Mouse (Mus musculus): ENCODE data around the gene Wdr38. TPM values are rescaled to one million over a fixed set of nuclear protein-coding genes. Genes with fewer than 3 reads are reported as not detected.

The Wdr38 gene
- polyA plus RNA-seq, 1 experiment from 2014 or later: 1.3 TPM

- no peak overlapping the region for H3K4me2 ChIP-seq
- H3K27ac ChIP-seq (ENCODE audit: low read depth, low read length): no peak overlapping the region
- H3K4me1 ChIP-seq (ENCODE audit: control insufficient read depth, insufficient read depth, low read length): no peaks in the 10 kb centered on the region
- WGBS (ENCODE audit: insufficient replicate concordance): 78% methylated on average over 5 of the region's 5 CpGs
- H3K9ac ChIP-seq (ENCODE audit: low read depth, low read length): no peak overlapping the region
- ATAC-seq (replicated peaks; ENCODE audit: insufficient number of reproducible peaks, low FRiP score, low TSS enrichment): no peak
- H3K9me3 ChIP-seq (replicated peaks; ENCODE audit: control insufficient read depth, low read length): no peaks in the 10 kb centered on the region
- no peak overlapping the region for H3K4me3 ChIP-seq (ENCODE audit: low read depth, low read length)
- H3K36me3 ChIP-seq (ENCODE audit: control insufficient read depth, insufficient read depth, low read length): no peaks in the 10 kb centered on the region
- H3K27me3 ChIP-seq (ENCODE audit: control insufficient read depth, insufficient read depth, low read length): no peaks in the 10 kb centered on the region
Observed at GRCm38 (mm10) chr2:38970057-38970456, 27.2 kb upstream of the Wdr38 start.

GRCm38 (mm10) chr2:38973223-38973622 is 24.1 kb upstream of the Wdr38 start:
- Histone ChIP-seq H3K9ac (ENCODE audit: low read depth, low read length) (no peak overlapping the region), H3K4me2 (no peak overlapping the region), H3K9me3 (replicated peaks; ENCODE audit: control insufficient read depth, low read length) (no peaks in the 10 kb centered on the region), H3K27ac (ENCODE audit: low read depth, low read length) (no peak overlapping the region), H3K4me1 (ENCODE audit: control insufficient read depth, insufficient read depth, low read length) (no peaks in the 10 kb centered on the region), H3K36me3 (ENCODE audit: control insufficient read depth, insufficient read depth, low read length) (no peaks in the 10 kb centered on the region), H3K4me3 (ENCODE audit: low read depth, low read length) (no peak overlapping the region), H3K27me3 (ENCODE audit: control insufficient read depth, insufficient read depth, low read length) (no peaks in the 10 kb centered on the region)
- 29% methylated on average over 2 of the region's 2 CpGs for WGBS (ENCODE audit: insufficient replicate concordance)
- no peak for ATAC-seq (replicated peaks; ENCODE audit: insufficient number of reproducible peaks, low FRiP score, low TSS enrichment)

GRCm38 (mm10) chr2:38973701-38974100 is 23.6 kb upstream of the Wdr38 start:
- no peak overlapping the region for H3K4me2 ChIP-seq
- no peaks in the 10 kb centered on the region for H3K36me3 ChIP-seq (ENCODE audit: control insufficient read depth, insufficient read depth, low read length)
- H3K27ac ChIP-seq (ENCODE audit: low read depth, low read length): no peak overlapping the region
- 74% methylated on average over 7 of the region's 7 CpGs for WGBS (ENCODE audit: insufficient replicate concordance)
- H3K4me3 ChIP-seq (ENCODE audit: low read depth, low read length): no peak overlapping the region
- ATAC-seq (replicated peaks; ENCODE audit: insufficient number of reproducible peaks, low FRiP score, low TSS enrichment): no peak
- no peaks in the 10 kb centered on the region for H3K27me3 ChIP-seq (ENCODE audit: control insufficient read depth, insufficient read depth, low read length)
- H3K4me1 ChIP-seq (ENCODE audit: control insufficient read depth, insufficient read depth, low read length): no peaks in the 10 kb centered on the region
- no peaks in the 10 kb centered on the region for H3K9me3 ChIP-seq (replicated peaks; ENCODE audit: control insufficient read depth, low read length)
- H3K9ac ChIP-seq (ENCODE audit: low read depth, low read length): no peak overlapping the region

GRCm38 (mm10) chr2:38974171-38974570 is 23.1 kb upstream of the Wdr38 start:
- no peak for ATAC-seq (replicated peaks; ENCODE audit: insufficient number of reproducible peaks, low FRiP score, low TSS enrichment)
- Histone ChIP-seq H3K4me2 (no peak overlapping the region), H3K36me3 (ENCODE audit: control insufficient read depth, insufficient read depth, low read length) (no peaks in the 10 kb centered on the region), H3K4me3 (ENCODE audit: low read depth, low read length) (no peak overlapping the region), H3K9ac (ENCODE audit: low read depth, low read length) (no peak overlapping the region), H3K4me1 (ENCODE audit: control insufficient read depth, insufficient read depth, low read length) (no peaks in the 10 kb centered on the region), H3K9me3 (replicated peaks; ENCODE audit: control insufficient read depth, low read length) (no peaks in the 10 kb centered on the region), H3K27ac (ENCODE audit: low read depth, low read length) (no peak overlapping the region), H3K27me3 (ENCODE audit: control insufficient read depth, insufficient read depth, low read length) (no peaks in the 10 kb centered on the region)
- WGBS (ENCODE audit: insufficient replicate concordance): 25% methylated on average over 2 of the region's 2 CpGs

GRCm38 (mm10) chr2:38975181-38975580 is 22.1 kb upstream of the Wdr38 start:
- WGBS (ENCODE audit: insufficient replicate concordance): 68% methylated on average over 3 of the region's 3 CpGs
- H3K27me3 ChIP-seq (ENCODE audit: control insufficient read depth, insufficient read depth, low read length): no peaks in the 10 kb centered on the region
- H3K9ac ChIP-seq (ENCODE audit: low read depth, low read length): no peak overlapping the region
- H3K4me1 ChIP-seq (ENCODE audit: control insufficient read depth, insufficient read depth, low read length): no peaks in the 10 kb centered on the region
- no peak overlapping the region for H3K4me2 ChIP-seq
- no peaks in the 10 kb centered on the region for H3K36me3 ChIP-seq (ENCODE audit: control insufficient read depth, insufficient read depth, low read length)
- H3K27ac ChIP-seq (ENCODE audit: low read depth, low read length): no peak overlapping the region
- H3K9me3 ChIP-seq (replicated peaks; ENCODE audit: control insufficient read depth, low read length): no peaks in the 10 kb centered on the region
- H3K4me3 ChIP-seq (ENCODE audit: low read depth, low read length): no peak overlapping the region
- no peak for ATAC-seq (replicated peaks; ENCODE audit: insufficient number of reproducible peaks, low FRiP score, low TSS enrichment)

GRCm38 (mm10) chr2:38975941-38976805 is 21.1 kb upstream of the Wdr38 start:
- H3K27me3 ChIP-seq (ENCODE audit: control insufficient read depth, insufficient read depth, low read length): no peaks in the 10 kb centered on the region
- no peaks in the 10 kb centered on the region for H3K9me3 ChIP-seq (replicated peaks; ENCODE audit: control insufficient read depth, low read length)
- no peak overlapping the region for H3K9ac ChIP-seq (ENCODE audit: low read depth, low read length)
- H3K4me3 ChIP-seq (ENCODE audit: low read depth, low read length): no peak overlapping the region
- no peaks in the 10 kb centered on the region for H3K36me3 ChIP-seq (ENCODE audit: control insufficient read depth, insufficient read depth, low read length)
- H3K4me2 ChIP-seq: no peak overlapping the region
- no peak overlapping the region for H3K27ac ChIP-seq (ENCODE audit: low read depth, low read length)
- ATAC-seq (replicated peaks; ENCODE audit: insufficient number of reproducible peaks, low FRiP score, low TSS enrichment): no peak
- H3K4me1 ChIP-seq (ENCODE audit: control insufficient read depth, insufficient read depth, low read length): no peaks in the 10 kb centered on the region
- WGBS (ENCODE audit: insufficient replicate concordance): 67% methylated on average over 20 of the region's 21 CpGs

- no peak for ATAC-seq (replicated peaks; ENCODE audit: insufficient number of reproducible peaks, low FRiP score, low TSS enrichment)
- H3K27me3 ChIP-seq (ENCODE audit: control insufficient read depth, insufficient read depth, low read length): no peaks in the 10 kb centered on the region
- H3K4me2 ChIP-seq: no peak overlapping the region
- H3K4me1 ChIP-seq (ENCODE audit: control insufficient read depth, insufficient read depth, low read length): no peaks in the 10 kb centered on the region
- no peaks in the 10 kb centered on the region for H3K36me3 ChIP-seq (ENCODE audit: control insufficient read depth, insufficient read depth, low read length)
- WGBS (ENCODE audit: insufficient replicate concordance): 65% methylated on average over 4 of the region's 4 CpGs
- H3K27ac ChIP-seq (ENCODE audit: low read depth, low read length): no peak overlapping the region
- no peak overlapping the region for H3K9ac ChIP-seq (ENCODE audit: low read depth, low read length)
- H3K4me3 ChIP-seq (ENCODE audit: low read depth, low read length): no peak overlapping the region
- H3K9me3 ChIP-seq (replicated peaks; ENCODE audit: control insufficient read depth, low read length): no peaks in the 10 kb centered on the region
Observed at GRCm38 (mm10) chr2:38977837-38978236, 19.4 kb upstream of the Wdr38 start.

GRCm38 (mm10) chr2:38983456-38983855 is 13.8 kb upstream of the Wdr38 start:
- 89% methylated on average over 2 of the region's 2 CpGs for WGBS (ENCODE audit: insufficient replicate concordance)

GRCm38 (mm10) chr2:38986580-38986979 is 10.7 kb upstream of the Wdr38 start:
- H3K36me3 ChIP-seq (ENCODE audit: control insufficient read depth, insufficient read depth, low read length): no peaks in the 10 kb centered on the region
- H3K9me3 ChIP-seq (replicated peaks; ENCODE audit: control insufficient read depth, low read length): no peaks in the 10 kb centered on the region; the same call in 1 of the 2 replicates
- H3K4me1 ChIP-seq (ENCODE audit: control insufficient read depth, insufficient read depth, low read length): no peaks in the 10 kb centered on the region
- H3K27me3 ChIP-seq (ENCODE audit: control insufficient read depth, insufficient read depth, low read length): no peaks in the 10 kb centered on the region
- no peak overlapping the region for H3K9ac ChIP-seq (ENCODE audit: low read depth, low read length)
- H3K27ac ChIP-seq (ENCODE audit: low read depth, low read length): no peak overlapping the region
- ATAC-seq (replicated peaks; ENCODE audit: insufficient number of reproducible peaks, low FRiP score, low TSS enrichment): no peak
- H3K4me2 ChIP-seq: no peak overlapping the region
- no peak overlapping the region for H3K4me3 ChIP-seq (ENCODE audit: low read depth, low read length)
- 69% methylated on average over 3 of the region's 3 CpGs for WGBS (ENCODE audit: insufficient replicate concordance)

More at GRCm38 (mm10) chr2:38983456-38983855, 13.8 kb upstream of the Wdr38 start:
- no peak overlapping the region for H3K9ac ChIP-seq (ENCODE audit: low read depth, low read length)
- no peak overlapping the region for H3K4me3 ChIP-seq (ENCODE audit: low read depth, low read length)
- no peaks in the 10 kb centered on the region for H3K4me1 ChIP-seq (ENCODE audit: control insufficient read depth, insufficient read depth, low read length)
- H3K36me3 ChIP-seq (ENCODE audit: control insufficient read depth, insufficient read depth, low read length): no peaks in the 10 kb centered on the region
- no peaks in the 10 kb centered on the region for H3K27me3 ChIP-seq (ENCODE audit: control insufficient read depth, insufficient read depth, low read length)
- no peak overlapping the region for H3K27ac ChIP-seq (ENCODE audit: low read depth, low read length)
- no peak overlapping the region for H3K4me2 ChIP-seq
- ATAC-seq (replicated peaks; ENCODE audit: insufficient number of reproducible peaks, low FRiP score, low TSS enrichment): no peak
- H3K9me3 ChIP-seq (replicated peaks; ENCODE audit: control insufficient read depth, low read length): no peaks in the 10 kb centered on the region; the same call in 1 of the 2 replicates

Data from heart, embryonic 11.5 days (tissue).